Mouse (Mus musculus): ENCODE measurements around the gene Cox6b2. TPM values are rescaled to one million over a fixed set of nuclear protein-coding genes. Genes with fewer than 3 reads are reported as not detected.

Cox6b2 gene
- polyA plus RNA-seq, 1 experiment: 94.6 TPM

DNA sequence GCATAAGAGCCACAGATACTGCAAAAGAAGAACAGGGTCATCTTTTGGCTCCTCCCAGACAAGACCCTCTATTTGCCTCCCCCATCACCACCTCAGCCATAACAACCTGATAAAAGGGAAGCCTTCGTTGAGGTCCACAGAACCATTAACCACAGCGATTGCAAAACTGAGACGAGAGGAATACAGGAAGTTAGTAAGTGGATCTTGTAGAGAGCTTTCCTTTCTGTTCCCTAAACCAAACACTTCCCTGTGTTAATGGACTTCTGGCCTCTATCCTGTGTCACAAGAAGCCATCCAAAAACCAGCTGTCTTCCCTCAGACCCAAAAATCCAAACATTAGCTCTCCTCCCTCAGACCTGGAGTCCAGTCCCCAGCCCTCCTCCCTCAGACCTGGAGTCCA is 28.5 kb downstream of the Cox6b2 start:
- Histone ChIP-seq H3K9me3 (no peaks in the 10 kb centered on the region), H3K4me1 (peaks cover 27% of the 10 kb centered on the region), H3K36me3 (replicated peaks; ENCODE audit: low read length) (no peaks in the 10 kb centered on the region), H3K4me3 (replicated peaks) (peak overlapping the region; percentile 86), H3K27me3 (replicated peaks) (no peaks in the 10 kb centered on the region)
- TF ChIP-seq GATA1 (IDR thresholded peaks at IDR 0.05; ENCODE audit: borderline replicate concordance, low read length) (no peak), FLI1 (IDR thresholded peaks at IDR 0.05; ENCODE audit: low read length) (no peak)

DNA sequence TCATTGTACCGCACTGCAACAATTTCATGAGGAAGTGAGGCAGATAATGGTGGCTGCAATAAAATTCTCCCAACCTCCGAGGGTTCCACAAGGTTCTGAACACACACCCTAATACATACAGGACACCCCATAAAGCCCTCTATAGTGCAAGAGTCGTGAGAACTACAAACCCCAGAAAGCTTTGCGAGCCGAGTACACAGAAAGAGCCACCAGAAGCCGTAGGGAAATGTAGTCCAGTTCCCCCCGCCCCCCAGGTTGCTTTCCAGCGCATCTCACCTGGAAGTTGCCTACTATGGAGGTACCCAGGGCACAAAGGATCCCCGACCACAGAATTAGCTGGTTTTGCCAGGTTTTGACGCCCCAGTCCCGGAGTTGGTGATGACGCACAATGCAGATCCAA is 29.4 kb downstream of the Cox6b2 start:
- Histone ChIP-seq H3K4me1 (peaks cover 27% of the 10 kb centered on the region), H3K36me3 (replicated peaks; ENCODE audit: low read length) (no peaks in the 10 kb centered on the region), H3K9me3 (no peaks in the 10 kb centered on the region), H3K27me3 (replicated peaks) (no peaks in the 10 kb centered on the region), H3K4me3 (replicated peaks) (peak overlapping the region; percentile 86)
- no peak for TF ChIP-seq GATA1 (IDR thresholded peaks at IDR 0.05; ENCODE audit: borderline replicate concordance, low read length)
- TF ChIP-seq FLI1 (IDR thresholded peaks at IDR 0.05; ENCODE audit: low read length): no peak

DNA sequence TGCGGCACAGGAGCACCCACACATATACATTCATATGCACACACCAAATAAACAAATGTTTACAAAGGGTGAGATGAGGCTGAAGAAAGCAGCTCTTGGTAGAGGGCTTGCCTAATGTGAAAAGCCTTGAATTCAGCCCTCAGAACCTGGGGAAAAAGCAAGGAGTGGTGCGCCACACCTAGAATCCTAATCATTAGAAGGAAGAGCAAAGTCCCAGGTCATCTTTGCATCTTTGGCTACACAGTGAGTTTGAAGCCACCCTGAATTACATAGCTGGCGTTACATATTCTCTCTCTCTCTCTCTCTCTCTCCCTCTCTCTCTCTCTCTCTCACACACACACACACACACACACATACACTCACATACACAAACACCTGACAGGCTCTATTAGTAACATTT is 33.6 kb downstream of the Cox6b2 start:
- H3K36me3 ChIP-seq (replicated peaks; ENCODE audit: low read length): no peaks in the 10 kb centered on the region
- TF ChIP-seq GATA1 (IDR thresholded peaks at IDR 0.05; ENCODE audit: borderline replicate concordance, low read length) (no peak), FLI1 (IDR thresholded peaks at IDR 0.05; ENCODE audit: low read length) (no peak)
- no peak overlapping the region for H3K4me3 ChIP-seq (replicated peaks)
- H3K4me1 ChIP-seq: peaks cover 13% of the 10 kb centered on the region
- no peaks in the 10 kb centered on the region for H3K9me3 ChIP-seq
- H3K27me3 ChIP-seq (replicated peaks): no peaks in the 10 kb centered on the region

DNA sequence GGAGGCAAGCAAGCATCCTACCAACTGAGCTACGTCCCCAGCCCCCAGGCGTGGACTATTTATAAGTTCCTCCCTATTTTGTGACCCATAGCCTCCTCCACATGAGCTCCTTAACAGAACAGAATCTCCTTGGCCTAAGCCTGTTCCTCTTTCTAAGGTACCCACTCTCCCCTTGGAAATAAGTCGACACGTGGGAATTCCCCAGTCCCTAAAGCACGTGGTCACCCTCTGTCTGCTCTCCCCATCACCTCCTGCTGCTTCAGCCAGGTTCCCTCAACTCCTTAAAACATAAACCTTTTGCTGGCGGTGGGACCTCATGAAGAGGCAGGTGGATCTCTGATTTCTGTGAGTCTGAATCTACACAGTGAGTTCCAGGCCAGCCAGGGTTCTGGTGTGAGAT is 35.9 kb downstream of the Cox6b2 start:
- Histone ChIP-seq H3K4me3 (replicated peaks) (no peak overlapping the region), H3K9me3 (no peaks in the 10 kb centered on the region), H3K4me1 (peaks cover 15% of the 10 kb centered on the region), H3K36me3 (replicated peaks; ENCODE audit: low read length) (no peaks in the 10 kb centered on the region), H3K27me3 (replicated peaks) (no peaks in the 10 kb centered on the region)
- TF ChIP-seq FLI1 (IDR thresholded peaks at IDR 0.05; ENCODE audit: low read length) (no peak), GATA1 (IDR thresholded peaks at IDR 0.05; ENCODE audit: borderline replicate concordance, low read length) (no peak)

DNA sequence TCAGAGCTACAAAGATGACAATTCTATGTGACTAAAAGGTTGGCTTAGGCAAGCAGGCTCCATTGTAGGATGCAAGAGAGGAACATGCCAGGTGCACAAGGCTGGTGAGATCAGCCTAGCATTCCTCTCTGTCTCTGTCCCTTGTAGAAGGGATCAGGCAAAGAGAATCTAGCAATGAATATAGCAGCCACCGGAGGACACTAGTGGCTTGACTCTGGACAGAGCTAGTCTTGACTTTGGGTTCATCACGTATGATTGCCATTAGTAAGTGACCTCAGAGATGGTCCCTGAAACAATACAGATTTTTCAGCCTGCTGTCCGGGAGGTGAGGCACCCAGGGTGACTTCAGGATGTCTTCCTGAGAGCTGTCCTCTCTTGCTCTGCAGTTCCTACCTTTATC is 40.3 kb downstream of the Cox6b2 start:
- no peaks in the 10 kb centered on the region for H3K36me3 ChIP-seq (replicated peaks; ENCODE audit: low read length)
- H3K9me3 ChIP-seq: no peaks in the 10 kb centered on the region
- H3K4me3 ChIP-seq (replicated peaks): no peak overlapping the region
- peaks cover 12% of the 10 kb centered on the region for H3K4me1 ChIP-seq
- TF ChIP-seq GATA1 (IDR thresholded peaks at IDR 0.05; ENCODE audit: borderline replicate concordance, low read length) (no peak), FLI1 (IDR thresholded peaks at IDR 0.05; ENCODE audit: low read length) (no peak)
- peaks cover 19% of the 10 kb centered on the region for H3K27me3 ChIP-seq (replicated peaks)

DNA sequence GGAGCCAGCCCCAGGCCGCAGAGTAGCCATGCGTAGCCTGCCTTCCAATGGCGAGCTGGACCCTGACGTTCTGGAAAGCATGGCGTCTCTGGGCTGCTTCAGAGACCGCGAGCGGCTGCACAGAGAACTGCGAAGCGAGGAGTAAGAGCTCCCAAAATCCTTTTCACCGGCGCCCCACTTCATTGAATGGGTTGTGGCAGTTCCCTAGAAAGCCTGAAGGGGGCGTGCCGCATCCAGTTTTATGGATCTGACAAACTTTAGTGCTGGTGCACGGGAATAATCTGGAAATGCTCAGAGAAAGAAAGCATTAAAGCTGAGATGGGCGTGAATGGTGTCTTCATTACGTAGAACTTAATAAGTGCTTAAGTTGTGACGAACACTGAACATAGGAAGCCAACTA is 47.8 kb downstream of the Cox6b2 start:
- H3K9me3 ChIP-seq: no peaks in the 10 kb centered on the region
- H3K4me1 ChIP-seq: peaks cover 16% of the 10 kb centered on the region
- peaks cover 45% of the 10 kb centered on the region for H3K27me3 ChIP-seq (replicated peaks)
- no peak overlapping the region for H3K4me3 ChIP-seq (replicated peaks)
- no peaks in the 10 kb centered on the region for H3K36me3 ChIP-seq (replicated peaks; ENCODE audit: low read length)
- TF ChIP-seq FLI1 (IDR thresholded peaks at IDR 0.05; ENCODE audit: low read length) (no peak), GATA1 (IDR thresholded peaks at IDR 0.05; ENCODE audit: borderline replicate concordance, low read length) (no peak)

DNA sequence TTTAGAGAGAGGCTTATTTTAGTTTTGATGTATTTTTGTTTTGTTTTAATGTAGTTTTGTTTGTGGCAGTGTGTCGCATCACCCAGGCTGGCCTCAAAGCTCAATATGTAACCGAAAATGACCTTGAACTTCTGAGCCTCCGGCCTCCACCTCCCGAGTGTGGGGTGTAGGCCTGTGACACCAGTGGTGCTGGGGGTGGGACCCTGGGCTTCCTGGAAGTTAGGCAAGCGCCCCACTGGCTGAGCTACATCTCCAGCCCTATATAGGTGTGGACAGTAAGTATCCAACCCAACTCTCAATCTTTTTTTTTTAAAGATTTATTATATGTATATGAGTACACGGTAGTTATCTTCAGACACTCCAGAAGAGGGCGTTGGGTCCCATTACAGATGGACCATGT is 49.7 kb downstream of the Cox6b2 start:
- Histone ChIP-seq H3K4me3 (replicated peaks) (no peak overlapping the region), H3K36me3 (replicated peaks; ENCODE audit: low read length) (no peaks in the 10 kb centered on the region), H3K9me3 (no peaks in the 10 kb centered on the region), H3K4me1 (peaks cover 16% of the 10 kb centered on the region), H3K27me3 (replicated peaks) (peaks cover 42% of the 10 kb centered on the region)
- no peak for TF ChIP-seq GATA1 (IDR thresholded peaks at IDR 0.05; ENCODE audit: borderline replicate concordance, low read length)
- TF ChIP-seq FLI1 (IDR thresholded peaks at IDR 0.05; ENCODE audit: low read length): no peak

DNA sequence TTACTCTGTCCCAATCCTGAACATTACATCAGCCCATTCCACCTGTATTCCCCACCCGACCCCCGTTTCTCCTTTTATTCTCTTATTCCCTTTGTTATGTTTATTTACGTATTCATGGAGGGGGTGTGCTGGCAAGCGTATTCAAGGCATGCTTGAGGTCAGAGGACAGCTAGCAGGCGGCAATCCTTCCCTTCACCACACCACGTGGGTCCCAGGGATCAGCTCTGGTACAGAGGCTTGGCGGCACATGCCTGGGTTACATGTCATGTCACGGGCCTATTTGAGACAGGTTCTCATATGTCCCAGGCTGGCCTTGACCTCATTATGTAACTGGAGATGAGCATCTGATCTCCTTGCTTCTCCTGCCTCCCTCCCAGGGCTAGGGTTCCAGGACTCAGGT is 50.6 kb downstream of the Cox6b2 start:
- H3K9me3 ChIP-seq: no peaks in the 10 kb centered on the region
- peaks cover 35% of the 10 kb centered on the region for H3K27me3 ChIP-seq (replicated peaks)
- no peaks in the 10 kb centered on the region for H3K36me3 ChIP-seq (replicated peaks; ENCODE audit: low read length)
- TF ChIP-seq GATA1 (IDR thresholded peaks at IDR 0.05; ENCODE audit: borderline replicate concordance, low read length) (no peak), FLI1 (IDR thresholded peaks at IDR 0.05; ENCODE audit: low read length) (no peak)
- no peak overlapping the region for H3K4me3 ChIP-seq (replicated peaks)
- H3K4me1 ChIP-seq: peaks cover 13% of the 10 kb centered on the region

Other genes with a start within 250 kb of the Cox6b2 start
- gene Tnnt1, start 236.7 kb downstream of the Cox6b2 start, polyA plus RNA-seq (2012; ENCODE audit: insufficient read depth, low replicate concordance): 38.2 TPM in 1 of 2 replicates, not detected in the other
- gene Tnni3, start 228.9 kb downstream of the Cox6b2 start, polyA plus RNA-seq (2012; ENCODE audit: insufficient read depth, low replicate concordance): 3.9 TPM in 1 of 2 replicates, not detected in the other
- gene Dnaaf3, start 220.6 kb downstream of the Cox6b2 start, polyA plus RNA-seq (2012; ENCODE audit: insufficient read depth, low replicate concordance): 1.3 and 5.0 TPM in 2 replicates
- gene Syt5, start 205.6 kb downstream of the Cox6b2 start, polyA plus RNA-seq (2012; ENCODE audit: insufficient read depth, low replicate concordance): 2.6 TPM in 1 of 2 replicates, not detected in the other
- gene Ptprh, start 149.1 kb downstream of the Cox6b2 start, polyA plus RNA-seq (2012; ENCODE audit: insufficient read depth, low replicate concordance): 0.16 TPM in 1 of 2 replicates, not detected in the other
- 5.3 and 15.1 TPM in 2 replicates for gene Tmem86b, start 121.7 kb downstream of the Cox6b2 start, polyA plus RNA-seq (2012; ENCODE audit: insufficient read depth, low replicate concordance)
- 361 and 465 TPM in 2 replicates for gene Ppp6r1, start 94.1 kb downstream of the Cox6b2 start, polyA plus RNA-seq (2012; ENCODE audit: insufficient read depth, low replicate concordance)
- gene Hspbp1, start 68.0 kb downstream of the Cox6b2 start, polyA plus RNA-seq (2012; ENCODE audit: insufficient read depth, low replicate concordance): 71.8 and 116 TPM in 2 replicates
- 0.08 TPM in 1 of 2 replicates, not detected in the other for gene Brsk1, start 62.5 kb downstream of the Cox6b2 start, polyA plus RNA-seq (2012; ENCODE audit: insufficient read depth, low replicate concordance)
- gene Tmem150b, start 27.8 kb downstream of the Cox6b2 start, polyA plus RNA-seq (2012; ENCODE audit: insufficient read depth, low replicate concordance): 0.43 TPM in 1 of 2 replicates, not detected in the other
- gene Kmt5c, start 13.0 kb downstream of the Cox6b2 start, polyA plus RNA-seq (2012; ENCODE audit: insufficient read depth, low replicate concordance): 241 and 733 TPM in 2 replicates
- gene Fam71e2, start 18.2 kb upstream of the Cox6b2 start, polyA plus RNA-seq (2012; ENCODE audit: insufficient read depth, low replicate concordance): not detected in 2 replicates
- 0.26 and 1.9 TPM in 2 replicates for gene Il11, start 29.8 kb upstream of the Cox6b2 start, polyA plus RNA-seq (2012; ENCODE audit: insufficient read depth, low replicate concordance)
- gene Tmem190, start 29.8 kb upstream of the Cox6b2 start, polyA plus RNA-seq (2012; ENCODE audit: insufficient read depth, low replicate concordance): not detected in 2 replicates
- 29.3 and 145 TPM in 2 replicates for gene Tmem238, start 36.6 kb upstream of the Cox6b2 start, polyA plus RNA-seq (2012; ENCODE audit: insufficient read depth, low replicate concordance)
- gene Rpl28, start 39.8 kb upstream of the Cox6b2 start, polyA plus RNA-seq (2012; ENCODE audit: insufficient read depth, low replicate concordance): 3,598 and 12,997 TPM in 2 replicates
- 217 and 258 TPM in 2 replicates for gene Ube2s, start 59.5 kb upstream of the Cox6b2 start, polyA plus RNA-seq (2012; ENCODE audit: insufficient read depth, low replicate concordance)
- gene Shisa7, start 91.6 kb upstream of the Cox6b2 start, polyA plus RNA-seq (2012; ENCODE audit: insufficient read depth, low replicate concordance): 0.07 TPM in 1 of 2 replicates, not detected in the other
- gene Isoc2b, start 117.2 kb upstream of the Cox6b2 start, polyA plus RNA-seq (2012; ENCODE audit: insufficient read depth, low replicate concordance): 4.3 and 6.1 TPM in 2 replicates
- 7.2 and 17.1 TPM in 2 replicates for gene Isoc2a, start 124.1 kb upstream of the Cox6b2 start, polyA plus RNA-seq (2012; ENCODE audit: insufficient read depth, low replicate concordance)
- gene Gm36210, start 153.4 kb upstream of the Cox6b2 start, polyA plus RNA-seq (2012; ENCODE audit: insufficient read depth, low replicate concordance): not detected in 2 replicates
- gene Zfp628, start 162.1 kb upstream of the Cox6b2 start, polyA plus RNA-seq (2012; ENCODE audit: insufficient read depth, low replicate concordance): 33.6 and 53.4 TPM in 2 replicates
- gene Nat14, start 168.9 kb upstream of the Cox6b2 start, polyA plus RNA-seq (2012; ENCODE audit: insufficient read depth, low replicate concordance): 0.51 TPM in 1 of 2 replicates, not detected in the other
- gene Ssc5d, start 172.7 kb upstream of the Cox6b2 start, polyA plus RNA-seq (2012; ENCODE audit: insufficient read depth, low replicate concordance): 0.09 and 1.5 TPM in 2 replicates
- 1.3 TPM in 1 of 2 replicates, not detected in the other for gene Sbk2, start 211.3 kb upstream of the Cox6b2 start, polyA plus RNA-seq (2012; ENCODE audit: insufficient read depth, low replicate concordance)
- gene Sbk3, start 218.1 kb upstream of the Cox6b2 start, polyA plus RNA-seq (2012; ENCODE audit: insufficient read depth, low replicate concordance): 0.06 TPM in 1 of 2 replicates, not detected in the other
- gene Zfp579, start 243.1 kb upstream of the Cox6b2 start, polyA plus RNA-seq (2012; ENCODE audit: insufficient read depth, low replicate concordance): 48.1 and 103 TPM in 2 replicates